Mouse (Mus musculus) liver, embryonic 13.5 days (tissue): ENCODE measurements at regions not wholly inside any gene's neighbourhood (a gene's known extent, or its start where the extent isn't known, plus 50 kb on each side); places are given as distances from the start of the nearest gene placed in this dataset.

Experiments used
- ATAC-seq: fragments of 200-750 bp; cut with Nextera tagmentation; 2 replicates; pipeline ENCODE4 v1.8.0; 2017; ENCODE audit warnings: low read depth, mild to moderate bottlenecking, moderate number of reproducible peaks, moderate library complexity
- DNase-seq: peaks from one replicate; pipeline ENCODE4 v3.0.0; 2022
- H3K27ac ChIP-seq: fragments of 300-500 bp; sonication (generic); 2 replicates; pipeline ENCODE4 v1.5.1; 2015; ENCODE audit warnings: moderate library complexity, mild to moderate bottlenecking, inconsistent platforms
- H3K27me3 ChIP-seq: fragments of 300-500 bp; sonication (generic); 2 replicates; pipeline ENCODE4 v1.6.1; 2015; ENCODE audit warnings: mild to moderate bottlenecking, inconsistent platforms
- H3K36me3 ChIP-seq: fragments of 300-500 bp; sonication (generic); 2 replicates; pipeline ENCODE4 v1.6.1; 2015; ENCODE audit warnings: mild to moderate bottlenecking, inconsistent platforms
- H3K4me1 ChIP-seq: fragments of 300-500 bp; sonication (generic); replicated peaks from 2 replicates; pipeline ENCODE4 v1.6.1; 2015; ENCODE audit warnings: inconsistent platforms
- H3K4me2 ChIP-seq: fragments of 300-500 bp; sonication (generic); 2 replicates; pipeline ENCODE4 v1.6.1; 2015; ENCODE audit warnings: inconsistent platforms, mild to moderate bottlenecking, moderate library complexity
- H3K4me3 ChIP-seq: fragments of 300-500 bp; sonication (generic); replicated peaks from 2 replicates; pipeline ENCODE4 v1.5.1; 2015; ENCODE audit warnings: mild to moderate bottlenecking, inconsistent platforms
- H3K9ac ChIP-seq: fragments of 300-500 bp; sonication (generic); 2 replicates; pipeline ENCODE4 v1.6.1; 2015; ENCODE audit warnings: mild to moderate bottlenecking, inconsistent platforms
- H3K9me3 ChIP-seq: fragments of 300-500 bp; sonication (generic); replicated peaks from 2 replicates; pipeline ENCODE4 v1.6.1; 2016; ENCODE audit warnings: inconsistent platforms
- WGBS: fragments of 180-500 bp; shearing (Covaris S2); methylation state at CpG from one replicate; pipeline ENCODE4 v1.1.7; 2015; ENCODE audit not compliant: insufficient replicate concordance; 5-methylcytosine and 5-hydroxymethylcytosine counted together

GRCm38 (mm10) chr10:92166057-92166456 is 556.2 kb downstream of the Nedd1 start:
- H3K27ac ChIP-seq, result no peak overlapping the region
- 75% methylated on average over 2 of the region's 2 CpGs for WGBS
- no peaks in the 10 kb centered on the region for H3K36me3 ChIP-seq
- H3K9ac ChIP-seq, result no peak overlapping the region
- no peak overlapping the region for H3K4me3 ChIP-seq
- peaks cover 13% of the 10 kb centered on the region for H3K27me3 ChIP-seq
- no peaks in the 10 kb centered on the region for H3K9me3 ChIP-seq
- no peak for DNase-seq
- H3K4me1 ChIP-seq, result no peaks in the 10 kb centered on the region
- ATAC-seq, result no peak
- H3K4me2 ChIP-seq, result no peak overlapping the region

GRCm38 (mm10) chr10:92164991-92165390 is 557.2 kb downstream of the Nedd1 start:
- Histone ChIP-seq H3K4me3 (no peak overlapping the region), H3K9ac (no peak overlapping the region), H3K4me2 (no peak overlapping the region), H3K27ac (no peak overlapping the region), H3K27me3 (peaks cover 13% of the 10 kb centered on the region), H3K4me1 (no peaks in the 10 kb centered on the region), H3K36me3 (no peaks in the 10 kb centered on the region), H3K9me3 (no peaks in the 10 kb centered on the region)
- 28% methylated on average over 5 of the region's 5 CpGs for WGBS
- ATAC-seq, result no peak
- no peak for DNase-seq

- DNase-seq, result no peak
- H3K4me3 ChIP-seq, result no peak overlapping the region
- no peaks in the 10 kb centered on the region for H3K9me3 ChIP-seq
- H3K4me1 ChIP-seq, result no peaks in the 10 kb centered on the region
- WGBS, result 68% methylated on average over 3 of the region's 3 CpGs
- H3K4me2 ChIP-seq, result no peak overlapping the region
- no peak for ATAC-seq
- H3K36me3 ChIP-seq, result no peaks in the 10 kb centered on the region
- H3K9ac ChIP-seq, result no peak overlapping the region
- H3K27ac ChIP-seq, result no peak overlapping the region
- H3K27me3 ChIP-seq, result peaks cover 13% of the 10 kb centered on the region
Measured at GRCm38 (mm10) chr10:92164648-92164960, 557.6 kb downstream of the Nedd1 start.

GRCm38 (mm10) chr10:92163851-92164647 is 558.2 kb downstream of the Nedd1 start:
- ATAC-seq (no peak), DNase-seq (no peak)
- no peak overlapping the region for H3K4me3 ChIP-seq
- H3K4me2 ChIP-seq, result no peak overlapping the region
- H3K27me3 ChIP-seq, result peaks cover 13% of the 10 kb centered on the region
- H3K27ac ChIP-seq, result no peak overlapping the region
- H3K4me1 ChIP-seq, result no peaks in the 10 kb centered on the region
- no peaks in the 10 kb centered on the region for H3K9me3 ChIP-seq
- H3K9ac ChIP-seq, result no peak overlapping the region
- no peaks in the 10 kb centered on the region for H3K36me3 ChIP-seq
- 60% methylated on average over 12 of the region's 12 CpGs for whole genome bisulfite sequencing

GRCm38 (mm10) chr10:92163071-92163504 is 559.1 kb downstream of the Nedd1 start:
- Histone ChIP-seq H3K27me3 (peaks cover 13% of the 10 kb centered on the region), H3K9me3 (no peaks in the 10 kb centered on the region), H3K4me2 (no peak overlapping the region), H3K36me3 (no peaks in the 10 kb centered on the region), H3K27ac (no peak overlapping the region), H3K4me1 (no peaks in the 10 kb centered on the region), H3K4me3 (no peak overlapping the region), H3K9ac (no peak overlapping the region)
- ATAC-seq (no peak), DNase-seq (no peak)
- 10% methylated on average over 7 of the region's 7 CpGs for WGBS

GRCm38 (mm10) chr10:92162473-92163011 is 559.7 kb downstream of the Nedd1 start:
- H3K4me1 ChIP-seq, result no peaks in the 10 kb centered on the region
- H3K4me2 ChIP-seq, result peak overlapping the region; percentile 35
- ATAC-seq (no peak), DNase-seq (no peak)
- no peak overlapping the region for H3K9ac ChIP-seq
- H3K4me3 ChIP-seq, result peak overlapping the region; percentile 3
- WGBS, result 2% methylated on average over 29 of the region's 29 CpGs
- H3K27ac ChIP-seq, result no peak overlapping the region
- no peaks in the 10 kb centered on the region for H3K36me3 ChIP-seq
- H3K27me3 ChIP-seq, result peaks cover 13% of the 10 kb centered on the region
- H3K9me3 ChIP-seq, result no peaks in the 10 kb centered on the region

- Histone ChIP-seq H3K9ac (no peak overlapping the region), H3K4me2 (no peak overlapping the region), H3K4me1 (no peaks in the 10 kb centered on the region), H3K9me3 (no peaks in the 10 kb centered on the region), H3K27me3 (peaks cover 13% of the 10 kb centered on the region), H3K4me3 (no peak overlapping the region), H3K27ac (no peak overlapping the region), H3K36me3 (no peaks in the 10 kb centered on the region)
- ATAC-seq (no peak), DNase-seq (no peak)
- 19% methylated on average over 9 of the region's 9 CpGs for WGBS
Measured at GRCm38 (mm10) chr10:92161501-92161900, 560.7 kb downstream of the Nedd1 start.

- Histone ChIP-seq H3K36me3 (no peaks in the 10 kb centered on the region), H3K4me1 (no peaks in the 10 kb centered on the region), H3K27me3 (no peaks in the 10 kb centered on the region), H3K27ac (no peak overlapping the region), H3K4me3 (no peak overlapping the region), H3K9ac (no peak overlapping the region), H3K4me2 (no peak overlapping the region), H3K9me3 (no peaks in the 10 kb centered on the region)
- ATAC-seq (peak; percentile 47; the same call in 1 of the 2 replicates), DNase-seq (no peak)
- WGBS, result 34% methylated on average over 3 of the region's 3 CpGs
Measured at GRCm38 (mm10) chr10:92146263-92146662, 576.0 kb downstream of the Nedd1 start.

- H3K27ac ChIP-seq, result no peak overlapping the region
- no peaks in the 10 kb centered on the region for H3K4me1 ChIP-seq
- ATAC-seq (no peak), DNase-seq (no peak)
- no peak overlapping the region for H3K9ac ChIP-seq
- no peak overlapping the region for H3K4me3 ChIP-seq
- WGBS, result 57% methylated on average over 5 of the region's 5 CpGs
- H3K27me3 ChIP-seq, result no peaks in the 10 kb centered on the region
- no peak overlapping the region for H3K4me2 ChIP-seq
- H3K9me3 ChIP-seq, result 0 out of 2 replicates have a peak, but pooled peaks cover 2% of the 10 kb centered on the region
- no peaks in the 10 kb centered on the region for H3K36me3 ChIP-seq
Measured at GRCm38 (mm10) chr10:92135521-92135920, 586.7 kb downstream of the Nedd1 start.

- Histone ChIP-seq H3K27ac (no peak overlapping the region), H3K36me3 (no peaks in the 10 kb centered on the region), H3K4me3 (no peak overlapping the region), H3K4me1 (no peaks in the 10 kb centered on the region), H3K4me2 (no peak overlapping the region), H3K9me3 (no peaks in the 10 kb centered on the region), H3K9ac (no peak overlapping the region), H3K27me3 (no peaks in the 10 kb centered on the region)
- DNase-seq (no peak), ATAC-seq (no peak)
- 29% methylated on average over 2 of the region's 2 CpGs for WGBS
Measured at GRCm38 (mm10) chr10:92112790-92113189, 609.4 kb downstream of the Nedd1 start.

- DNase-seq (no peak), ATAC-seq (no peak)
- no peaks in the 10 kb centered on the region for H3K9me3 ChIP-seq
- H3K4me2 ChIP-seq, result no peak overlapping the region
- no peak overlapping the region for H3K4me3 ChIP-seq
- no peak overlapping the region for H3K9ac ChIP-seq
- 60% methylated on average over 6 of the region's 6 CpGs for WGBS
- no peaks in the 10 kb centered on the region for H3K27me3 ChIP-seq
- H3K27ac ChIP-seq, result no peak overlapping the region
- no peaks in the 10 kb centered on the region for H3K4me1 ChIP-seq
- no peaks in the 10 kb centered on the region for H3K36me3 ChIP-seq
Measured at GRCm38 (mm10) chr10:92106331-92106730, 615.9 kb downstream of the Nedd1 start.

GRCm38 (mm10) chr10:92103887-92104286 is 618.3 kb downstream of the Nedd1 start:
- Histone ChIP-seq H3K4me3 (no peak overlapping the region), H3K4me2 (no peak overlapping the region), H3K9ac (no peak overlapping the region), H3K4me1 (no peaks in the 10 kb centered on the region), H3K27me3 (no peaks in the 10 kb centered on the region), H3K27ac (no peak overlapping the region), H3K36me3 (no peaks in the 10 kb centered on the region), H3K9me3 (no peaks in the 10 kb centered on the region)
- DNase-seq (no peak), ATAC-seq (no peak)
- 41% methylated on average over 9 of the region's 9 CpGs for WGBS
